Mouse (Mus musculus) lung, postnatal 0 days (tissue): ENCODE data around the gene Cltb. TPM values are rescaled to one million over a fixed set of nuclear protein-coding genes. Genes with fewer than 3 reads are reported as not detected.
A peak's percentile ranks its signal among the peaks of the same experiment; 100 is the strongest.

Experiments
- ATAC-seq: fragments of 200-750 bp; cut with Nextera tagmentation; 2 replicates; pipeline ENCODE4 v1.8.0; 2017; ENCODE audit warnings: moderate library complexity
- DNase-seq: peaks from one replicate; pipeline ENCODE4 v3.0.0-alpha.2; 2016; ENCODE audit warnings: low spot score
- H3K27ac ChIP-seq: fragments of 300-500 bp; sonication (generic); 2 replicates; pipeline ENCODE4 v1.5.1; 2014; ENCODE audit warnings: antibody characterized with exemption, mild to moderate bottlenecking, low read length, mixed read lengths
- H3K27me3 ChIP-seq: fragments of 300-500 bp; sonication (generic); replicated peaks from 2 replicates; pipeline ENCODE4 v1.6.1; 2014; ENCODE audit warnings: low read length, mixed read lengths; ENCODE audit not compliant: insufficient read depth
- H3K36me3 ChIP-seq: fragments of 300-500 bp; sonication (generic); 2 replicates; pipeline ENCODE4 v1.6.1; 2014; ENCODE audit warnings: low read length, mixed read lengths; ENCODE audit not compliant: insufficient read depth
- H3K4me1 ChIP-seq: fragments of 300-500 bp; sonication (generic); 2 replicates; pipeline ENCODE4 v1.6.1; 2014; ENCODE audit warnings: antibody characterized with exemption, low read depth, low read length, mixed read lengths; ENCODE audit not compliant: insufficient read depth
- H3K4me2 ChIP-seq: fragments of 300-500 bp; sonication (generic); replicated peaks from 2 replicates; pipeline ENCODE4 v1.6.1; 2014; ENCODE audit warnings: low read depth, mild to moderate bottlenecking, low read length, moderate library complexity, mixed read lengths
- H3K4me3 ChIP-seq: fragments of 300-500 bp; sonication (generic); 2 replicates; pipeline ENCODE4 v1.5.1; 2014; ENCODE audit warnings: low read depth, low read length
- H3K9ac ChIP-seq: fragments of 300-500 bp; sonication (generic); replicated peaks from 2 replicates; pipeline ENCODE4 v1.6.1; 2014; ENCODE audit warnings: low read depth, mild to moderate bottlenecking
- H3K9me3 ChIP-seq: fragments of 300-500 bp; sonication (generic); 2 replicates; pipeline ENCODE4 v1.6.1; 2016; ENCODE audit warnings: low read length, mixed read lengths
- CTCF ChIP-seq: IDR thresholded peaks from 2 replicates; pipeline ENCODE4 v1.5.1; 2016; ENCODE audit warnings: antibody characterized with exemption, mild to moderate bottlenecking
- EP300 ChIP-seq: IDR thresholded peaks from 2 replicates; pipeline ENCODE4 v1.6.1; 2016; ENCODE audit warnings: antibody characterized with exemption, mild to moderate bottlenecking, control low read depth
- WGBS: fragments of 180-500 bp; shearing (Covaris S2); extraction: QIAGEN DNeasy Blood & Tissue Kit; methylation state at CpG from one replicate; pipeline ENCODE4 v1.1.7; 2014; 5-methylcytosine and 5-hydroxymethylcytosine counted together
- polyA plus RNA-seq: library from polyadenylated mRNA; unstranded; fragments of >200 nt; fragmentation: Nextera tagmentation; extraction: Ambion mirVana; gene quantifications from 2 replicates; pipeline ENCODE4 v1.2.1, GENCODE M21; 2015

The Cltb gene
- polyA plus RNA-seq, 1 experiment from 2014 or later = 118 TPM

GRCm38 (mm10) chr13:54577652-54578507 is 33.3 kb downstream of the Cltb start:
- DNase-seq (no peak), ATAC-seq (no peak)
- H3K27me3 ChIP-seq = no peaks in the 10 kb centered on the region
- H3K36me3 ChIP-seq = no peaks in the 10 kb centered on the region
- H3K9ac ChIP-seq = no peak overlapping the region
- H3K27ac ChIP-seq = no peak overlapping the region
- no peak overlapping the region for H3K4me2 ChIP-seq
- no peak overlapping the region for H3K4me3 ChIP-seq
- 88% methylated on average over 21 of the region's 21 CpGs for WGBS
- no peaks in the 10 kb centered on the region for H3K9me3 ChIP-seq
- TF ChIP-seq CTCF = no peak
- TF ChIP-seq EP300 = no peak
- peaks cover 5% of the 10 kb centered on the region; the same call in 1 of the 2 replicates for H3K4me1 ChIP-seq

DNA sequence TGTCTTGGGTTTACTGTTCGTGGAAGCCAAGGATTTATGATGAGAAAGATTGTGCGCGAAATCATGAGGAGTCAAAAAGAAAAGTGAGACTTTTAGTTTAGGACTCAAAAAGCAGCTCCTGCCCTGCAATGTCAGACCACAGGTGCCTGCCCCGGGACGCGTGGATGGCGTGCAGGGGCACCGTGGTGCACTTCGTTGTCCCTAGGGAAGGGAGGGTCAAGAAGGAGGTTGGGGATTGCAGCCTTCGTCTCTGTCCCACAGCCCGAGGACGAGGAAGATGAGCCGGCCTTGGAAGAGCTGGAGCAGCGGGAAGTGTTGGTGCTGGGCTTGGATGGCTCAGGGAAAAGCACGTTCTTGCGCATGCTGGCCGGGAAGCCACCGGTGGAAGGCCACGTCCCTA is 35.7 kb downstream of the Cltb start:
- WGBS = under 1% methylated on average over 19 of the region's 19 CpGs
- Histone ChIP-seq H3K4me1 (no peaks in the 10 kb centered on the region; the same call in 1 of the 2 replicates), H3K9me3 (no peaks in the 10 kb centered on the region), H3K27ac (0 out of 2 replicates have a peak overlapping the region, but pooled peaks have one; percentile 79), H3K36me3 (no peaks in the 10 kb centered on the region), H3K9ac (peak overlapping the region; percentile 74), H3K27me3 (no peaks in the 10 kb centered on the region), H3K4me3 (peak overlapping the region; percentile 83), H3K4me2 (peak overlapping the region; percentile 64)
- TF ChIP-seq EP300 (no peak), CTCF (no peak)
- DNase-seq = no peak
- ATAC-seq = no peak

- Histone ChIP-seq H3K9me3 (no peaks in the 10 kb centered on the region), H3K4me2 (peak within 1 kb of the TSS; percentile 64), H3K9ac (peak within 1 kb of the TSS; percentile 74), H3K27ac (peak within 1 kb of the TSS; percentile 79), H3K4me1 (no peaks in the 10 kb centered on the region; the same call in 1 of the 2 replicates), H3K36me3 (no peaks in the 10 kb centered on the region), H3K4me3 (peak within 1 kb of the TSS; percentile 83), H3K27me3 (no peaks in the 10 kb centered on the region)
- TF ChIP-seq EP300 = no peak
- TF ChIP-seq CTCF = peak; percentile 38
- ATAC-seq (peak; percentile 93), DNase-seq (peak; percentile 71)
- 4% methylated on average over 52 of the region's 55 CpGs for WGBS
Observed at GRCm38 (mm10) chr13:54574854-54575481, 36.2 kb downstream of the Cltb start, which contains the start of gene Arl10. Gene Arl10, plus strand, starts transcription at chr13:54575015.

- Histone ChIP-seq H3K27me3 (no peaks in the 10 kb centered on the region), H3K4me1 (no peaks in the 10 kb centered on the region; the same call in 1 of the 2 replicates), H3K4me3 (no peak overlapping the region), H3K9me3 (no peaks in the 10 kb centered on the region), H3K9ac (no peak overlapping the region), H3K4me2 (no peak overlapping the region), H3K27ac (no peak overlapping the region), H3K36me3 (no peaks in the 10 kb centered on the region)
- DNase-seq (no peak), ATAC-seq (no peak)
- 79% methylated on average over 4 of the region's 4 CpGs for WGBS
- TF ChIP-seq CTCF = no peak
- no peak for TF ChIP-seq EP300
Observed at GRCm38 (mm10) chr13:54572621-54573020, 38.5 kb downstream of the Cltb start.

DNA sequence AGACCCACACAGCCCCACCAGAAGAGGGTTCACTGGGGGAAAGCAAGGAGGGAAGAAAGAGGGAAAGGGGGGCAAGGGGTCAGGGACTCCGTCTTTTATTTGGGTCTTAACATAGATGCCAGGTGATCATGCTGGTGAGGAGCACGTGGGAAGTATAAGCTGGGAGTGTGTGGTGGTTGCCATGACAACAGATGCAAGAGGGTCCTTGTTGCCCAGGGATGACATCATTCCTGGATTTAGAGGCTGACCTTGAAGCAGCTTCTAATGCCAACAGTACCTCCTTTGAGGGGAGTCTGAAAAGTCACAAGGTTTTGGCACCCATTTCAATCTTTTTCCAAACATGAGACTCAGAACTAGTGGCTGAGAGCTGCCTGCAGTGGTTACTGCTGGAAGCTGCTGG is 39.5 kb downstream of the Cltb start:
- 37% methylated on average over 2 of the region's 2 CpGs for WGBS
- Histone ChIP-seq H3K36me3 (no peaks in the 10 kb centered on the region), H3K27me3 (no peaks in the 10 kb centered on the region), H3K4me2 (no peak overlapping the region), H3K4me3 (no peak overlapping the region), H3K4me1 (no peaks in the 10 kb centered on the region; the same call in 1 of the 2 replicates), H3K9ac (no peak overlapping the region), H3K27ac (no peak overlapping the region), H3K9me3 (no peaks in the 10 kb centered on the region)
- TF ChIP-seq CTCF (no peak), EP300 (no peak)
- DNase-seq (peak; percentile 52), ATAC-seq (no peak)

- WGBS = 72% methylated on average over 4 of the region's 4 CpGs
- Histone ChIP-seq H3K9me3 (no peaks in the 10 kb centered on the region), H3K27ac (no peak overlapping the region), H3K4me2 (no peak overlapping the region), H3K4me3 (no peak overlapping the region), H3K4me1 (no peaks in the 10 kb centered on the region; the same call in 1 of the 2 replicates), H3K36me3 (no peaks in the 10 kb centered on the region), H3K27me3 (no peaks in the 10 kb centered on the region), H3K9ac (no peak overlapping the region)
- no peak for TF ChIP-seq CTCF
- DNase-seq (no peak), ATAC-seq (no peak)
Observed at GRCm38 (mm10) chr13:54570736-54571135, 40.4 kb downstream of the Cltb start.
